In genomic region chr11:25646282-25646681, GRCm38 (mm10) we compare ENCODE assay signal across 24 mouse cellular contexts.
DNase-seq lines count a peak whose midpoint lies in the region; ATAC-seq lines count a peak whose summit lies in the region.
"Had no signal": no experiment of that assay in that cellular context is flagged by ENCODE, and none has a peak within 500 bp of the region (broad histone marks: within the 10 kb centered on the region; RNA-seq: fewer than 3 reads in every experiment).

No protein-coding gene starts in this region.

- H3K4me3 ChIP-seq in forebrain, embryonic 14.5 days (ENCODE audit: low read depth, low read length): no peak overlapping the region
- no peak overlapping the region for H3K4me3 ChIP-seq in forebrain, embryonic 12.5 days (replicated peaks)
- no peak overlapping the region for H3K4me3 ChIP-seq in hindbrain, embryonic 16.5 days (ENCODE audit: low read length)
- H3K4me3 ChIP-seq in hindbrain, embryonic 10.5 days: no peak overlapping the region
- no peak overlapping the region for H3K4me3 ChIP-seq in midbrain, embryonic 14.5 days (replicated peaks; ENCODE audit: low read depth, low read length)
- no peak overlapping the region for H3K4me3 ChIP-seq in midbrain, embryonic 11.5 days (ENCODE audit: low read depth, low read length)
- H3K4me3 ChIP-seq: limb, embryonic 12.5 days; liver, embryonic 12.5 days had no signal

- H3K36me3 ChIP-seq in forebrain, embryonic 14.5 days (ENCODE audit: control insufficient read depth, insufficient read depth, low read length): no peaks in the 10 kb centered on the region
- H3K36me3 ChIP-seq in forebrain, embryonic 12.5 days (replicated peaks): no peaks in the 10 kb centered on the region
- H3K36me3 ChIP-seq in hindbrain, embryonic 16.5 days (ENCODE audit: control insufficient read depth, insufficient read depth, low read length): no peaks in the 10 kb centered on the region
- H3K36me3 ChIP-seq in hindbrain, embryonic 10.5 days: no peaks in the 10 kb centered on the region
- no peaks in the 10 kb centered on the region for H3K36me3 ChIP-seq in midbrain, embryonic 14.5 days (ENCODE audit: control insufficient read depth, insufficient read depth, low read length)
- H3K36me3 ChIP-seq in midbrain, embryonic 11.5 days (ENCODE audit: control insufficient read depth, insufficient read depth, low read length): no peaks in the 10 kb centered on the region
- H3K36me3 ChIP-seq: embryonic facial prominence, embryonic 13.5 days; G1E; limb, embryonic 12.5 days; liver, embryonic 12.5 days had no signal

- H3K9ac ChIP-seq in forebrain, embryonic 14.5 days (ENCODE audit: low read length): no peak overlapping the region
- H3K9ac ChIP-seq in forebrain, embryonic 12.5 days: no peak overlapping the region
- no peak overlapping the region for H3K9ac ChIP-seq in hindbrain, embryonic 16.5 days (ENCODE audit: low read depth, low read length)
- H3K9ac ChIP-seq in midbrain, embryonic 14.5 days (replicated peaks; ENCODE audit: low read length): no peak overlapping the region
- H3K9ac ChIP-seq in midbrain, embryonic 11.5 days (ENCODE audit: low read length): no peak overlapping the region
- H3K9ac ChIP-seq: embryonic facial prominence, embryonic 13.5 days; limb, embryonic 12.5 days; liver, embryonic 12.5 days had no signal

- no peak overlapping the region for H3K4me2 ChIP-seq in forebrain, embryonic 14.5 days (ENCODE audit: low read length)
- no peak overlapping the region for H3K4me2 ChIP-seq in forebrain, embryonic 12.5 days
- H3K4me2 ChIP-seq in hindbrain, embryonic 16.5 days (ENCODE audit: low read length): no peak overlapping the region
- no peak overlapping the region for H3K4me2 ChIP-seq in midbrain, embryonic 14.5 days (ENCODE audit: low read length)
- H3K4me2 ChIP-seq in midbrain, embryonic 11.5 days: no peak overlapping the region
- H3K4me2 ChIP-seq: heart, embryonic 11.5 days; liver, embryonic 12.5 days had no signal

- no peaks in the 10 kb centered on the region for H3K9me3 ChIP-seq in forebrain, embryonic 14.5 days (replicated peaks; ENCODE audit: control insufficient read depth, low read length)
- H3K9me3 ChIP-seq in forebrain, embryonic 12.5 days: no peaks in the 10 kb centered on the region
- no peaks in the 10 kb centered on the region for H3K9me3 ChIP-seq in hindbrain, embryonic 16.5 days (ENCODE audit: control insufficient read depth, low read length)
- H3K9me3 ChIP-seq in hindbrain, embryonic 10.5 days: no peaks in the 10 kb centered on the region
- no peaks in the 10 kb centered on the region for H3K9me3 ChIP-seq in midbrain, embryonic 14.5 days (ENCODE audit: control insufficient read depth, low read length)
- H3K9me3 ChIP-seq in midbrain, embryonic 11.5 days (ENCODE audit: control insufficient read depth, low read length): no peaks in the 10 kb centered on the region
- H3K9me3 ChIP-seq: embryonic facial prominence, embryonic 13.5 days; G1E; limb, embryonic 12.5 days; liver, embryonic 12.5 days had no signal

- no peak; the same call in 1 of the 2 replicates for ATAC-seq in forebrain, embryonic 14.5 days
- ATAC-seq in forebrain, embryonic 12.5 days (ENCODE audit: low FRiP score): no peak
- ATAC-seq in hindbrain, embryonic 16.5 days: no peak
- ATAC-seq in midbrain, embryonic 14.5 days (ENCODE audit: low FRiP score, low TSS enrichment): no peak
- ATAC-seq in midbrain, embryonic 11.5 days (ENCODE audit: low FRiP score): no peak
- ATAC-seq: activated CD4-positive, CD25-positive, alpha-beta regulatory T cell, adult 4 months; liver, embryonic 12.5 days had no signal

- DNase-seq in forebrain, embryonic 14.5 days (ENCODE audit: low spot score): peak; percentile 48
- no peak for DNase-seq in hindbrain, embryonic 10.5 days (ENCODE audit: low spot score)
- peak; percentile 19 for DNase-seq in midbrain, embryonic 14.5 days
- DNase-seq in midbrain, embryonic 11.5 days (ENCODE audit: low spot score, missing footprints): no peak
- peak; percentile 33 for DNase-seq in brain, adult 2 months (ENCODE audit: low read depth, low spot score)
- no peak for DNase-seq in heart, postnatal 14 days
- DNase-seq: adrenal gland, postnatal 10 days; cerebellum, adult 11 months; cerebellum, postnatal 10 days; heart, postnatal 10 days; kidney, adult 18-20 months; layer of hippocampus, postnatal 36 days; lung, adult 2 months; lung, postnatal 4 days; thymus, adult 2 months had no signal

- H3K4me1 ChIP-seq in forebrain, embryonic 14.5 days (ENCODE audit: control insufficient read depth, insufficient read depth, low read length): peaks cover 13% of the 10 kb centered on the region
- H3K4me1 ChIP-seq in forebrain, embryonic 12.5 days: peaks cover 22% of the 10 kb centered on the region
- no peaks in the 10 kb centered on the region for H3K4me1 ChIP-seq in hindbrain, embryonic 16.5 days (ENCODE audit: control insufficient read depth, insufficient read depth, low read depth, low read length)
- H3K4me1 ChIP-seq in hindbrain, embryonic 10.5 days (replicated peaks): peaks cover 11% of the 10 kb centered on the region; the same call in 1 of the 2 replicates
- H3K4me1 ChIP-seq in midbrain, embryonic 14.5 days (ENCODE audit: control insufficient read depth, insufficient read depth, low read length): no peaks in the 10 kb centered on the region
- peaks cover 2% of the 10 kb centered on the region; the same call in 1 of the 2 replicates for H3K4me1 ChIP-seq in midbrain, embryonic 11.5 days (ENCODE audit: control insufficient read depth, insufficient read depth, low read length)
- H3K4me1 ChIP-seq: limb, embryonic 12.5 days; liver, embryonic 12.5 days had no signal

- WGBS in forebrain, embryonic 14.5 days: 58% methylated on average over 5 of the region's 5 CpGs
- WGBS in forebrain, embryonic 12.5 days: 71% methylated on average over 5 of the region's 5 CpGs
- WGBS in hindbrain, embryonic 16.5 days: 68% methylated on average over 5 of the region's 5 CpGs
- 85% methylated on average over 5 of the region's 5 CpGs for WGBS in hindbrain, embryonic 10.5 days
- WGBS in midbrain, embryonic 14.5 days: 82% methylated on average over 5 of the region's 5 CpGs
- WGBS in midbrain, embryonic 11.5 days: 84% methylated on average over 5 of the region's 5 CpGs

- intact Hi-C loops in heart, postnatal 14 days (cut with DNase I): no loop called here

- H3K27ac ChIP-seq in forebrain, embryonic 14.5 days (ENCODE audit: low read depth, low read length): no peak overlapping the region
- no peak overlapping the region for H3K27ac ChIP-seq in forebrain, embryonic 12.5 days
- 0 out of 2 replicates have a peak overlapping the region, but pooled peaks have one; percentile 2 for H3K27ac ChIP-seq in hindbrain, embryonic 16.5 days (ENCODE audit: low read depth, low read length)
- H3K27ac ChIP-seq in hindbrain, embryonic 10.5 days: no peak overlapping the region
- H3K27ac ChIP-seq in midbrain, embryonic 14.5 days (replicated peaks; ENCODE audit: low read depth, low read length): no peak overlapping the region
- H3K27ac ChIP-seq in midbrain, embryonic 11.5 days (ENCODE audit: low read depth, low read length): no peak overlapping the region
- H3K27ac ChIP-seq: embryonic facial prominence, embryonic 13.5 days; kidney, postnatal 0 days; limb, embryonic 12.5 days; liver, embryonic 12.5 days had no signal

- no peaks in the 10 kb centered on the region for H3K27me3 ChIP-seq in forebrain, embryonic 14.5 days (replicated peaks; ENCODE audit: control insufficient read depth, insufficient read depth, low read length)
- no peaks in the 10 kb centered on the region for H3K27me3 ChIP-seq in forebrain, embryonic 12.5 days
- no peaks in the 10 kb centered on the region for H3K27me3 ChIP-seq in hindbrain, embryonic 16.5 days (replicated peaks; ENCODE audit: control insufficient read depth, insufficient read depth, low read length)
- H3K27me3 ChIP-seq in hindbrain, embryonic 10.5 days (ENCODE audit: insufficient read depth, poor library complexity, severe bottlenecking): 0 out of 2 replicates have a peak, but pooled peaks cover 6% of the 10 kb centered on the region
- no peaks in the 10 kb centered on the region for H3K27me3 ChIP-seq in midbrain, embryonic 14.5 days (ENCODE audit: control insufficient read depth, insufficient read depth, low read length)
- H3K27me3 ChIP-seq in midbrain, embryonic 11.5 days (ENCODE audit: control insufficient read depth, insufficient read depth, low read length): no peaks in the 10 kb centered on the region
- H3K27me3 ChIP-seq: embryonic facial prominence, embryonic 13.5 days; limb, embryonic 12.5 days; liver, embryonic 12.5 days had no signal

Comparison
In these comparisons a context has a peak if more than half of its experiments do, and no peak if none do; other contexts are left out.
1. DNase-seq: peak in forebrain, embryonic 14.5 days (single experiment), midbrain, embryonic 14.5 days (single experiment) and brain, adult 2 months (single experiment); none in hindbrain, embryonic 10.5 days (single experiment), midbrain, embryonic 11.5 days (single experiment) and heart, postnatal 14 days (0 of 2).